Mouse (Mus musculus): ENCODE data around the gene Fam129b. TPM values are rescaled to one million over a fixed set of nuclear protein-coding genes. Genes with fewer than 3 reads are reported as not detected.

Fam129b gene
- total RNA-seq, 2 experiments from 2014 or later = 24.4 to 31.4 TPM

DNA sequence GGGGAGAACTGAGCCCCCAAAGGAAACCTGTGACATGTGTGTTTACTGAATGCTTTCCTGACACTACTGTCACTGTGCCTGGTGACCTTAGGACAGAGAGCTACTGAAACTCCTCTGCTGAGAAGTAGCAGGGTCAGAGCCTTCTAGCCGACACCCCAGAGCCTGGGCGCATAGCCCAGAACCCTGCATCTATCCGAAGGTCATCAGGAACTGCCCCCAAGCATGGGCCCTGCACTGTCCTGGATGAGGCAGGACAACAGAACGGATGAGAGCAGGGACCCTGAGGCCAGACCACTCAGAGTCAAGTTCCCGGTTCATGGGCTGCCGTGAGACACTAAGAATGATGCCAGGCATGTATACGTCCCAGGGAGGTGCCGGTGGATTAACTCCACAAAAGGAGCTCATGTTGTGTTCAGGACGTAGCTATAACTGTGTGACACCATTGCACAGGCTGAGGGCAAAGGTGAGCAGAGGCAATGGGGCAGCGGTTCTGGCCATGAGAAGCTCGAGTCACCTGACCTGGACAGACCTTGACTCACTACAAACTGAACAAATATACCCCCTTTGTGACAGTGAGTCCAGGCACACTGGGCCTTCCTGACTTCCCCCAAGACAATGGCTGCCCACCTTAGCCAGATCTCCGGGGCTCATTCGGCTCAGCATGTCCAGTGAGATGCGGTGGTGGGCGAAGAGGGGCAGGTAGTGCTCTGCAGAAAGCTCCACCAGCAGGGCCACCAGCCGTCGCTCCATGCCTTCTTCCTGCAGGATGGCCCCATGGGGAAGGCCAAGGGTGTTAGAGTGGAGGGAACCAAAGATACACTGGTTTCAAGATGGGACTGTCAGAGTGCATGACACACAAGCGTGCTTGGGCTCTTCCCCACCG, 53.3 kb downstream of the Fam129b start:
- intact Hi-C loops (cut with DNase I) = loop anchor here (1.0 to 5.0 kb wide), 2 partner anchors 65 to 152 kb away; partner anchors contain the start of genes Ptrh1 and Ttc16

DNA sequence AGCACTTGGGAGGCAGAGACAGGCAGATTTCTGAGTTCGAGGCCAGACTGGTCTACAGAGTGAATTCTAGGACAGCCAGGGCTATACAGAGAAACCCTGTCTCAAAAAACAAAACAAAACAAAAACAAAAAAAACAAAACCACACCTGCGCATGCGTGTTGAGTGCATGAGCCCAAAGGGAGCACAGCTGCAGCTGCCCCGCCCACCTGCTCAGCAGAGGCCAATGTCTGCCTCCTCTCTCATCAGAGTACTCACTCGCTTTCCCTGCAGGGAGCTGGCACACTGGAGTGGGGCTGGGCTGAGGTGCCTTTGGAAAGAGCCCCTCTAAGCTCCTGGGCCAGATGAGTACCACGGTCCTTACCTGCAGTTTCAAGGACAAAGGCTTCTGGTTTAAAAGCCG, 55.8 kb downstream of the Fam129b start:
- H3K27ac ChIP-seq = no peak overlapping the region
- intact Hi-C loops (cut with DNase I) = no loop called here
- no peak for DNase-seq (ENCODE audit: extremely low spot score in 1 of 2, low spot score in 2 of 2)
- no peak for TF ChIP-seq CTCF (IDR thresholded peaks at IDR 0.05)
- H3K4me3 ChIP-seq = no peak overlapping the region

More for the DNA sequence above, 53.3 kb downstream of the Fam129b start:
- DNase-seq (ENCODE audit: extremely low spot score in 1 of 2, low spot score in 2 of 2) = no peak
- Histone ChIP-seq H3K27ac (no peak overlapping the region), H3K4me3 (no peak overlapping the region)
- no peak for TF ChIP-seq CTCF (IDR thresholded peaks at IDR 0.05)

DNA sequence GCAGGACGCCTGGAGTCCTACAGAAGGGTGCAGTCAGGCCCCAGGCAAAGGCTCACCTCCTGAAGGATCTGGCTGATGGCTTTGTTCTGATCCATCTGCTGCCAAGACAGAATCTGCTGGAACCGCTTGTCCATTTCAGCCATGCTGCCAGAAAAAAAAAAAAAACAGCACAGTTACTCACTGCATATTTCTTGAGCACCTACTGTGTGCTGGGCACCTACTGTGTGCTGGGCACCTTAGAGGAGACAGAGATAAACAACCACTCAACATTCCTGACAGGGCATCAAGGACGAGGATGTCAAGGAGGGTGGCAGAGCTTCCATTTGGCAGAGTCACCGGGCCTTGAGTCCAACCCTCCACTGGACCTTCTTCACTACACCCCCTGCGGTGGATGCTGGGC, 62.8 kb downstream of the Fam129b start:
- no peak for TF ChIP-seq CTCF (IDR thresholded peaks at IDR 0.05)
- no peak for DNase-seq (ENCODE audit: extremely low spot score in 1 of 2, low spot score in 2 of 2)
- Histone ChIP-seq H3K4me3 (no peak overlapping the region), H3K27ac (no peak overlapping the region)
- intact Hi-C loops (cut with DNase I) = no loop called here

DNA sequence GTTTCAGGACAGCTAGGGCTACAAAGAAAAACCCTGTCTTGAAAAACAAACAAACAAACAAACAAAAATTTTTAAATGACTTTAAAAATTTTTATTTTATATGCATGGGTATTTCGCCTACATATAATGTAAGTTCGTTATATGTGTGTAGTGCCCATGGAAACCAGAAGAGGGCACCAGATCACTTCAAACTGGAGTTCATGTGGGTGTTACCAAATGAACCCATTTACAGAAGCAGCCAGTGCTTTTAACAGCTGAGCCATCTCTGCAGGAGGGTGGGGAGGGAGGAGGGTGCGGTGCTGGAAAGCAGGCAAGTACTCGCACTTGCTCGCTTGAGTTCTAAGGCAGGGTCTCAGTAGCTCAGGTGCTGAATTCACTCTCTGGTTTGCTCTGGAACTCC, 63.5 kb downstream of the Fam129b start:
- DNase-seq (ENCODE audit: extremely low spot score in 1 of 2, low spot score in 2 of 2) = no peak
- TF ChIP-seq CTCF (IDR thresholded peaks at IDR 0.05) = peak; percentile 69
- Histone ChIP-seq H3K27ac (no peak overlapping the region), H3K4me3 (no peak overlapping the region)
- intact Hi-C loops (cut with DNase I) = no loop called here

DNA sequence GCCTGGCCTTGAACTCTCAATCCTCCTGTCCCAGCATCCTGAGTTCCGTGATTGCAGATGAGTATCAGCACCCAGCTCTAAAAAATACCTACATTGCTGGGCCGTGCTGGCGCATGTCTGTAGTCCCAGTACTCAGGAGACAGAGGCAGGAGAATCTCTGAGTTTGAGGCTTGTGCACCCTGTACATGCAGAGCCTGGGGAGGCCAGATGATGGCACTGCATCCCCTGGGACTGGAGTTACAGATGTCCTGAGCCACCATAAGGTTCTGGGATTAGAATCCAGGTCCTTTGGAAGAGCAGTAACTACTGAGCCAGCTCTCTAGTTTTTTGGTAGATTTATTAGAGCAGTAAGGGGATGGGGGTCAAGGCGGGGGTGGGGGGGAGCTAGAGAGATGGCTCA, 64.6 kb downstream of the Fam129b start:
- no peak for DNase-seq (ENCODE audit: extremely low spot score in 1 of 2, low spot score in 2 of 2)
- Histone ChIP-seq H3K4me3 (no peak overlapping the region), H3K27ac (no peak overlapping the region)
- intact Hi-C loops (cut with DNase I) = no loop called here
- no peak; the same call in 1 of the 2 replicates for TF ChIP-seq CTCF (IDR thresholded peaks at IDR 0.05)

DNA sequence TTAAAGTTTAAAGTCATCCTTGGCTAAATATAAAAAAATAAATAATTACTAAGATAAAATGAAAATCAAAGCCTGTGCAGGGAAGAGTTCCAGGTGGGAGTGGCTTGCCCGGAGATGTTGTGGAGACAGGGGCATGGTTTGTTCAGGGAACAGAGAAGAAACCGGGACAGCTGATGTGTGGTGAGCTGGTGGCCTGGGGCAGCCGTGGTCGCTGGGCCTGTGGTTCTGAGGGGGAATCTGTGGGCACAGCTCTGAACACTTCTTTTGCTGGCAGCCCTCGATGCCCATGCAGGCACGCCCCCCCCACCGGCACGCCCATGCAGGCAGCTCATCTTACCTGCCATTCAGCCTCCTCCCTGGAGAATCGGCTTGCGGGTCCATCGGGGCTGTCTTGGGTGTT, 71.5 kb downstream of the Fam129b start:
- intact Hi-C loops (cut with DNase I) = no loop called here
- Histone ChIP-seq H3K4me3 (no peak overlapping the region), H3K27ac (no peak overlapping the region)
- TF ChIP-seq CTCF (IDR thresholded peaks at IDR 0.05) = no peak
- DNase-seq (ENCODE audit: extremely low spot score in 1 of 2, low spot score in 2 of 2) = no peak

DNA sequence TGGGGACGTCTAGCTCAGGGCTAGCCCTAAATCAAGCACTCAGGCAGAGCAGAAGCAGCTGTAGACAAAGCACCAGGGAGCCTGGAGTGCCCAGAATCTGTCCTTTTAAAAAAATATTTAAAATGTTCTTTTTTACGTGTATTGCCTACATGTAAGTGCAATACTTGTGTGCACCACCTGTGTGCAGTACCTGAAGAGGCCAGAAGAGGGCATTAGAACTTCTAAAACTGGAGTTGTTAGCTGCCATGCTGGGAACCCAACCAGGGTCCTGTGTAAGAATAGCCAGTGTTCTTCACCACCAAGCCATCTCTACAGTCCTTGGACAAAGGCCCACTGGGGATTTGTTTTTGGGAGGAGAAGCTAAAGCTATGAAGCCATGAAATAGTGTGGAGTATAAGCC, 78.7 kb downstream of the Fam129b start:
- intact Hi-C loops (cut with DNase I) = no loop called here
- H3K4me3 ChIP-seq = no peak overlapping the region
- no peak for DNase-seq (ENCODE audit: extremely low spot score in 1 of 2, low spot score in 2 of 2)
- H3K27ac ChIP-seq = no peak overlapping the region
- TF ChIP-seq CTCF (IDR thresholded peaks at IDR 0.05) = peak; percentile 37

DNA sequence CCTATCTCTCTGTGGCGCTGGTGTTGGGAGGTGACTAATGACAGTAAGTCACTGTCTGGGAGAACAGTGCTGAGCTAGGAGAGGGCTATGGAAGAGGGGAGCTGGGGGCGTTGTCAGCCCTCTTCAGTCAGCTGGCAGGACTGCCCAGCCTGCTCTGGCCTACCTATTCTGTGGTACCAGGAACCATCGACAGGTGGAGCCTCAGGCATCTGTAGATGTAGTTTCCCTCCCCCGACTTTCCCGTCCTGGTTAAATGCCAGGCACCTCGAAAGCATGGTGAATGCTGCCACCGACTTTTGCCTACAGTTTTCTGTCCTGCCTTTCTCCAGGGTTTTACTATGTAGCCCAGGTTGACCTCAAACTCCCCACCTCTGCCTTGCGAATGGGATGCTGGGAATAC, 81.4 kb downstream of the Fam129b start:
- no peak overlapping the region for H3K27ac ChIP-seq
- DNase-seq (ENCODE audit: extremely low spot score in 1 of 2, low spot score in 2 of 2) = no peak
- no peak overlapping the region for H3K4me3 ChIP-seq
- TF ChIP-seq CTCF (IDR thresholded peaks at IDR 0.05) = peak; percentile 46
- intact Hi-C loops (cut with DNase I) = no loop called here

DNA sequence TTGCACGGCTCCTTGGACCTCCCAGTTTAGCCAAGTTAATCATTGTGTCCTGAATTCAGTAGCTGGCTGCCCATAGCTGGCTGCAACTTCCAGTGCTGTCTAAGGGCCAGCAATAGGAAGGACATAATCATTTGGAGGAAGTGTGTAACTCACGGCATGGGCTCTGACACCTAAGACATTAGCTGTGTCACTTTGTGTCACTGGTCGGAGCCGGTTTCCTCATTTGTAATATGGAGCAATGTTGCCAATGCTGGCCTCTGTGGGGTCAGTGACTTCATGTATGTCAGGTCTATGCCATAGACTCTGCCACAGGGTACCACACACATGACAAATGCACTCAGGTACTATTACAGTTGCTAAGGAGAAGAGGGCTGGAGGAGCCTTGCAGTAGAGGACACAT, 84.4 kb downstream of the Fam129b start:
- H3K27ac ChIP-seq = no peak overlapping the region
- DNase-seq (ENCODE audit: extremely low spot score in 1 of 2, low spot score in 2 of 2) = no peak
- TF ChIP-seq CTCF (IDR thresholded peaks at IDR 0.05) = no peak
- peak overlapping the region; percentile 73; the same call in 1 of the 2 replicates for H3K4me3 ChIP-seq
- intact Hi-C loops (cut with DNase I) = no loop called here

DNA sequence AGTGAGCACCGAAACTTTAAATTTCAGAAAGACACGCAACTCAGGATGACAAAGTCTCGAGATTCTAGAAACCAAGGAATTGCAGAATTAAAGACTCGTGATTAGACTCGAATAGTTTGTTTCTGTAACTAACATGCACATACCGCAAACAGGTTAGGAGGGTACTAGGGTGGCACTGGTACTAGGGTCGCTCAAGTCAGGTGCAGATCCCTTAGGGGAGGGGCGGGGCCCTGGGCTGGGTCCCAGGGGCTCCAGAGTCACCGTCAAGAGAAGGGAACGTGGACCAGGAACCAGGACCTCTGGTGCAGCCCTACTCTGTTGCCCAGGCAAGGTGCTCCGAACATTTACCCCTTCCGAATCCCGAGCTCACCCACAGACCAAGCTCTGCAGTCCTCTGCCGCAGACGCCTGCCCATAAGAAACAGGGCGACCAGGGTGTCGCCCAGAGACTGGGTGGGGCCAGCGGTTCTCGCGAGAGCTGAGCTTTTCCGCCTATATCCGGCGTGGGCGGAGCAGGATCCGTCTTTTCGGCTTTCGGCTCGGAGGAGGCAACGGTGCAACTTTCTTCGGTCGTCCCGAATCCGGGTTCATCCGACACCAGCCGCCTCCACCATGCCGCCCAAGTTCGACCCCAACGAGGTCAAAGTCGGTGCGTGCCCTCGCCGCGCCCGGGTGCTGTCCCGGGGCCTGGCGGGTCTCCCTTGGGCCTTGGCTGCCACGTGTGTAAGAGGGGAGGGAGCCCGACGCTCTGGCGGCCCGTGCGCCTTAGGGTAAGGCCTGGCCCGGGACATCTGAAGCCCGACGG, 85.5 kb downstream of the Fam129b start, which contains the start of the genes Rpl12 and Lrsam1:
Gene Rpl12 (plus strand): TSS at position 368 of the 804 bp plus-strand sequence.
Gene Lrsam1 (minus strand): TSS at position 423 of the 804 bp plus-strand sequence.
- intact Hi-C loops (cut with DNase I) = no loop called here
- H3K27ac ChIP-seq = peak within 1 kb of the TSS; percentile 92
- peak; percentile 90 to 93 for DNase-seq (ENCODE audit: extremely low spot score in 1 of 2, low spot score in 2 of 2)
- H3K4me3 ChIP-seq = peak within 1 kb of the TSS; percentile 73
- TF ChIP-seq CTCF (IDR thresholded peaks at IDR 0.05) = no peak

DNA sequence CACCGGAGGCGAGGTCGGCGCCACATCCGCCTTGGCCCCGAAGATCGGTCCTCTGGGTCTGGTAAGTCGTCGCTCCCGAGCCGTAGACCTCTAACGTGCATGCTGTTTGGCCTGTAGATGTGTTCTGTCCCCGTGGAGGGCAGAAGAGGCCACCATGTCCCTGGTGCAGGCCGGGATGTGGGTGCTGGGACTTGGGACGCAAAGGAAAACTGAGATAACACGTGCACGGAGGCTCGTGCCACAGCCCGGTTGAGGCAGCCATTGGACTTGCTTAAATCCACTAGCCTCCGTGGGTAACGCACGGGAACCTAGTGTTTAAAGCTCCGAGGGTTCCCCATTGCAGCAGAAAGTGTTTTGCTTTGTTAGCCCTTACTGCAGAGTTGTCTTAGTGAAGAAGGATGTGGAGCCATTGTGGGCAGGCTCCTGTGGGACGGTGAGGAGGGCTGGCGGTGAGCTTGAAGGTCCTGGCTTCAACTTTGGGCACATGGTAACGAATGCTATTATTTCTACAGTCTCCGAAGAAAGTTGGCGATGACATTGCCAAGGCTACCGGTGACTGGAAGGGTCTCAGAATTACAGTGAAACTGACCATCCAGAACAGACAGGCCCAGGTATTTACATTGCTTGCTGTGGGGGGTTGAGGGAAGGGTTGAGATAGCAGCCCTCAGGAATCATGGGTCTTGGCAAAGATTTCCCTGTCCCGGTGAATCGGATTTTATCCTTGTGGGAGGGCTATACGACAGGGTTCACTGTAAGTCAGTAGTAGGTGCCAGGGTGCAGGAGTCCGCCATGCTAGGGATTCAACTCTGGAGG, 86.4 kb downstream of the Fam129b start:
- no peak for TF ChIP-seq CTCF (IDR thresholded peaks at IDR 0.05)
- H3K27ac ChIP-seq = peak overlapping the region; percentile 92
- no peak for DNase-seq (ENCODE audit: extremely low spot score in 1 of 2, low spot score in 2 of 2)
- H3K4me3 ChIP-seq = peak overlapping the region; percentile 73
- intact Hi-C loops (cut with DNase I) = no loop called here
